Mouse (Mus musculus): ENCODE data around the gene Rph3al. TPM values are rescaled to one million over a fixed set of nuclear protein-coding genes. Genes with fewer than 3 reads are reported as not detected.
A peak's percentile ranks its signal among the peaks of the same experiment; 100 is the strongest.

Rph3al gene
- polyA plus RNA-seq, 1 experiment, result 3.8 TPM

GRCm38 (mm10) chr11:75785897-75786296 is 152.3 kb downstream of the Rph3al start:
- WGBS, result 84% methylated on average over 8 of the region's 8 CpGs

GRCm38 (mm10) chr11:75783799-75784198 is 154.4 kb downstream of the Rph3al start:
- Histone ChIP-seq H3K27ac (ENCODE audit: insufficient read depth, low read length) (no peak overlapping the region), H3K36me3 (ENCODE audit: control insufficient read depth, insufficient read depth, low read length) (no peaks in the 10 kb centered on the region), H3K27me3 (ENCODE audit: control insufficient read depth, insufficient read depth, low read length) (no peaks in the 10 kb centered on the region), H3K4me1 (ENCODE audit: control insufficient read depth, insufficient read depth, insufficient read length) (no peaks in the 10 kb centered on the region; the same call in 1 of the 2 replicates), H3K4me3 (ENCODE audit: extremely low read depth, insufficient read depth, insufficient read length) (no peak overlapping the region)
- DNase-seq (ENCODE audit: low read depth in 1 of 2, low spot score in 2 of 2), result no peak
- WGBS, result 74% methylated on average over 5 of the region's 5 CpGs
- TF ChIP-seq CTCF (IDR thresholded peaks at IDR 0.05; ENCODE audit: extremely low read depth, insufficient read depth, insufficient read length, insufficient replicate concordance) (no peak), POLR2A (IDR thresholded peaks at IDR 0.05; ENCODE audit: low read depth, low read length) (no peak)

More at GRCm38 (mm10) chr11:75785897-75786296, 152.3 kb downstream of the Rph3al start:
- DNase-seq (ENCODE audit: low read depth in 1 of 2, low spot score in 2 of 2), result no peak
- TF ChIP-seq CTCF (IDR thresholded peaks at IDR 0.05; ENCODE audit: extremely low read depth, insufficient read depth, insufficient read length, insufficient replicate concordance), result no peak
- TF ChIP-seq POLR2A (IDR thresholded peaks at IDR 0.05; ENCODE audit: low read depth, low read length), result no peak
- no peaks in the 10 kb centered on the region; the same call in 1 of the 2 replicates for H3K4me1 ChIP-seq (ENCODE audit: control insufficient read depth, insufficient read depth, insufficient read length)
- no peak overlapping the region for H3K4me3 ChIP-seq (ENCODE audit: extremely low read depth, insufficient read depth, insufficient read length)
- no peaks in the 10 kb centered on the region for H3K27me3 ChIP-seq (ENCODE audit: control insufficient read depth, insufficient read depth, low read length)
- H3K27ac ChIP-seq (ENCODE audit: insufficient read depth, low read length), result no peak overlapping the region
- H3K36me3 ChIP-seq (ENCODE audit: control insufficient read depth, insufficient read depth, low read length), result no peaks in the 10 kb centered on the region

- H3K27me3 ChIP-seq (ENCODE audit: control insufficient read depth, insufficient read depth, low read length), result no peaks in the 10 kb centered on the region
- DNase-seq (ENCODE audit: low read depth in 1 of 2, low spot score in 2 of 2), result peak; percentile 28 to 66
- whole genome bisulfite sequencing, result 21% methylated on average over 6 of the region's 6 CpGs
- no peaks in the 10 kb centered on the region; the same call in 1 of the 2 replicates for H3K4me1 ChIP-seq (ENCODE audit: control insufficient read depth, insufficient read depth, insufficient read length)
- no peak overlapping the region for H3K27ac ChIP-seq (ENCODE audit: insufficient read depth, low read length)
- H3K36me3 ChIP-seq (ENCODE audit: control insufficient read depth, insufficient read depth, low read length), result no peaks in the 10 kb centered on the region
- TF ChIP-seq POLR2A (IDR thresholded peaks at IDR 0.05; ENCODE audit: low read depth, low read length) (no peak), CTCF (IDR thresholded peaks at IDR 0.05; ENCODE audit: extremely low read depth, insufficient read depth, insufficient read length, insufficient replicate concordance) (peak; percentile 67; the same call in 1 of the 2 replicates)
- H3K4me3 ChIP-seq (ENCODE audit: extremely low read depth, insufficient read depth, insufficient read length), result no peak overlapping the region
Measured at GRCm38 (mm10) chr11:75781919-75782318, 156.3 kb downstream of the Rph3al start.

Other genes with a start within 250 kb of the Rph3al start
- 48.3 and 56.7 TPM in 2 replicates for gene Ywhae, start 205.6 kb downstream of the Rph3al start, polyA plus RNA-seq (2012; rRNA removed)
- 0.02 and 0.05 TPM in 2 replicates for gene Doc2b, start 142.4 kb downstream of the Rph3al start, polyA plus RNA-seq (2012; rRNA removed)
- gene 1700016K19Rik, start 61.5 kb upstream of the Rph3al start, polyA plus RNA-seq (2012; rRNA removed), result 0.08 and 0.22 TPM in 2 replicates
- gene Rflnb, start 89.4 kb upstream of the Rph3al start, polyA plus RNA-seq (2012; rRNA removed), result 11.5 and 15.5 TPM in 2 replicates
- 12.4 and 14.0 TPM in 2 replicates for gene Vps53, start 241.2 kb upstream of the Rph3al start, polyA plus RNA-seq (2012; rRNA removed)
- 3.5 and 5.3 TPM in 2 replicates for gene Fam57a, start 241.2 kb upstream of the Rph3al start, polyA plus RNA-seq (2012; rRNA removed)